Mouse (Mus musculus) ES-Bruce4 (cell line): ENCODE data around the gene 6030452D12Rik.

Experiments used
- CTCF ChIP-seq: IDR thresholded peaks from one replicate; pipeline ENCODE4 v1.8.1; 2011; ENCODE audit warnings: low read depth, low read length
- EP300 ChIP-seq: IDR thresholded peaks from 2 replicates; pipeline ENCODE4 v1.6.1; 2011; ENCODE audit warnings: low read depth, low read length; ENCODE audit not compliant: insufficient read depth
- POLR2A ChIP-seq: IDR thresholded peaks from one replicate; pipeline ENCODE4 v1.8.1; 2011; ENCODE audit warnings: low read length; ENCODE audit not compliant: insufficient read depth

- TF ChIP-seq CTCF (no peak), POLR2A (no peak), EP300 (no peak)
These were observed 55.8 kb downstream of the 6030452D12Rik start for GRCm38 (mm10) chr8:106556068-106556645.
